Mouse (Mus musculus) left cerebral cortex, adult 9 months (tissue): ENCODE measurements around the gene Zfp651.

Experiments
- DNase-seq, 2 experiments: peaks; one replicate each; pipeline ENCODE4 v3.0.0; 2022; ENCODE audit warnings: low spot score in 2 of 2

Zfp651 gene

GRCm38 (mm10) chr9:121810081-121810821 lies 51.1 kb downstream of the Zfp651 start:
- peak; percentile 58 to 80 for DNase-seq

- no peak for DNase-seq
These were observed 56.1 kb downstream of the Zfp651 start for GRCm38 (mm10) chr9:121815183-121815582.

GRCm38 (mm10) chr9:121819073-121819770 lies 60.1 kb downstream of the Zfp651 start:
- peak in 1 of 2 experiments; percentile 50 for DNase-seq

- DNase-seq = no peak
These were observed 60.8 kb downstream of the Zfp651 start for GRCm38 (mm10) chr9:121819771-121820471.

GRCm38 (mm10) chr9:121820765-121821164 lies 61.6 kb downstream of the Zfp651 start:
- DNase-seq = no peak
